Mouse (Mus musculus) kidney, embryonic 16.5 days (tissue): ENCODE measurements around the gene Wbp2nl. TPM values are rescaled to one million over a fixed set of nuclear protein-coding genes. Genes with fewer than 3 reads are reported as not detected.

ENCODE experiments used
- ATAC-seq: fragments of 200-750 bp; cut with Nextera tagmentation; 2 replicates; pipeline ENCODE4 v1.8.0; 2017; ENCODE audit warnings: moderate TSS enrichment; ENCODE audit not compliant: low FRiP score, low TSS enrichment
- H3K27ac ChIP-seq: fragments of 300-500 bp; sonication (generic); 2 replicates; pipeline ENCODE4 v1.5.1; 2014; ENCODE audit warnings: low read length
- H3K27me3 ChIP-seq: fragments of 300-500 bp; sonication (generic); 2 replicates; pipeline ENCODE4 v1.6.1; 2014; ENCODE audit warnings: low read length, control low read depth, mixed read lengths; ENCODE audit not compliant: insufficient read depth
- H3K36me3 ChIP-seq: fragments of 300-500 bp; sonication (generic); 2 replicates; pipeline ENCODE4 v1.6.1; 2014; ENCODE audit warnings: low read length, control low read depth, mixed read lengths; ENCODE audit not compliant: insufficient read depth
- H3K4me1 ChIP-seq: fragments of 300-500 bp; sonication (generic); 2 replicates; pipeline ENCODE4 v1.6.1; 2014; ENCODE audit warnings: low read length, control low read depth, mixed read lengths; ENCODE audit not compliant: insufficient read depth
- H3K4me2 ChIP-seq: fragments of 300-500 bp; sonication (generic); replicated peaks from 2 replicates; pipeline ENCODE4 v1.6.1; 2014; ENCODE audit warnings: low read depth, low read length
- H3K4me3 ChIP-seq: fragments of 300-500 bp; sonication (generic); 2 replicates; pipeline ENCODE4 v1.5.1; 2014; ENCODE audit warnings: mild to moderate bottlenecking, low read length
- H3K9ac ChIP-seq: fragments of 300-500 bp; sonication (generic); replicated peaks from 2 replicates; pipeline ENCODE4 v1.6.1; 2014; ENCODE audit warnings: low read length
- H3K9me3 ChIP-seq: fragments of 300-500 bp; sonication (generic); 2 replicates; pipeline ENCODE4 v1.6.1; 2016; ENCODE audit warnings: low read length, control low read depth
- WGBS: fragments of 180-500 bp; shearing (Covaris S2); extraction: QIAGEN DNeasy Blood & Tissue Kit; methylation state at CpG from one replicate; pipeline ENCODE4 v1.1.7; 2014; 5-methylcytosine and 5-hydroxymethylcytosine counted together
- polyA plus RNA-seq: library from polyadenylated mRNA; unstranded; fragments of >200 nt; fragmentation: Nextera tagmentation; extraction: Ambion mirVana; gene quantifications from 2 replicates; pipeline ENCODE4 v1.2.1, GENCODE M21; 2015

The Wbp2nl gene
- polyA plus RNA-seq, 1 experiment from 2014 or later = 0.61 TPM

- WGBS = 88% methylated on average over 6 of the region's 6 CpGs
- ATAC-seq = no peak
- Histone ChIP-seq H3K27ac (no peak overlapping the region), H3K9me3 (no peaks in the 10 kb centered on the region), H3K4me2 (no peak overlapping the region), H3K36me3 (no peaks in the 10 kb centered on the region), H3K27me3 (peaks cover 45% of the 10 kb centered on the region), H3K9ac (no peak overlapping the region), H3K4me1 (peaks cover 16% of the 10 kb centered on the region), H3K4me3 (no peak overlapping the region)
Observed at GRCm38 (mm10) chr15:82272295-82272694, 26.5 kb upstream of the Wbp2nl start.

GRCm38 (mm10) chr15:82274593-82274926, 24.2 kb upstream of the Wbp2nl start, which contains the start of gene Sept3:
Gene Sept3, plus strand, starts transcription at chr15:82274893.
- ATAC-seq = no peak
- peaks cover 45% of the 10 kb centered on the region for H3K27me3 ChIP-seq
- WGBS = 32% methylated on average over 6 of the region's 6 CpGs
- H3K4me1 ChIP-seq = peaks cover 16% of the 10 kb centered on the region
- H3K9me3 ChIP-seq = no peaks in the 10 kb centered on the region
- H3K9ac ChIP-seq = peak within 1 kb of the TSS; percentile 72
- no peak within 1 kb of the TSS for H3K27ac ChIP-seq
- H3K4me3 ChIP-seq = peak within 1 kb of the TSS; percentile 63
- H3K36me3 ChIP-seq = no peaks in the 10 kb centered on the region
- H3K4me2 ChIP-seq = peak within 1 kb of the TSS; percentile 98

GRCm38 (mm10) chr15:82274927-82275901, 23.5 kb upstream of the Wbp2nl start:
- Histone ChIP-seq H3K36me3 (no peaks in the 10 kb centered on the region), H3K4me3 (peak overlapping the region; percentile 63), H3K27me3 (peaks cover 45% of the 10 kb centered on the region), H3K9me3 (no peaks in the 10 kb centered on the region), H3K27ac (no peak overlapping the region), H3K4me1 (peaks cover 16% of the 10 kb centered on the region), H3K9ac (peak overlapping the region; percentile 72), H3K4me2 (peak overlapping the region; percentile 98)
- ATAC-seq = peak; percentile 66
- under 1% methylated on average over 67 of the region's 86 CpGs for WGBS

- ATAC-seq = no peak
- Histone ChIP-seq H3K27me3 (peaks cover 33% of the 10 kb centered on the region), H3K36me3 (no peaks in the 10 kb centered on the region)
Observed at GRCm38 (mm10) chr15:82277591-82277990, 21.2 kb upstream of the Wbp2nl start.

GRCm38 (mm10) chr15:82280638-82281037, 18.1 kb upstream of the Wbp2nl start:
- WGBS = 86% methylated on average over 4 of the region's 4 CpGs
- Histone ChIP-seq H3K27me3 (peaks cover 8% of the 10 kb centered on the region; the same call in 1 of the 2 replicates), H3K9me3 (no peaks in the 10 kb centered on the region), H3K36me3 (no peaks in the 10 kb centered on the region), H3K4me1 (peaks cover 6% of the 10 kb centered on the region), H3K4me3 (no peak overlapping the region), H3K9ac (no peak overlapping the region), H3K27ac (no peak overlapping the region), H3K4me2 (no peak overlapping the region)
- no peak for ATAC-seq

More at GRCm38 (mm10) chr15:82277591-82277990, 21.2 kb upstream of the Wbp2nl start:
- Histone ChIP-seq H3K27ac (no peak overlapping the region), H3K9me3 (no peaks in the 10 kb centered on the region), H3K9ac (no peak overlapping the region), H3K4me3 (no peak overlapping the region), H3K4me1 (peaks cover 16% of the 10 kb centered on the region), H3K4me2 (no peak overlapping the region)
- 73% methylated on average over 5 of the region's 5 CpGs for WGBS

- Histone ChIP-seq H3K9me3 (no peaks in the 10 kb centered on the region), H3K27ac (no peak overlapping the region), H3K4me2 (no peak overlapping the region), H3K4me1 (no peaks in the 10 kb centered on the region), H3K9ac (no peak overlapping the region), H3K4me3 (no peak overlapping the region), H3K36me3 (no peaks in the 10 kb centered on the region), H3K27me3 (no peaks in the 10 kb centered on the region)
- 66% methylated on average over 12 of the region's 12 CpGs for WGBS
- ATAC-seq = no peak
Observed at GRCm38 (mm10) chr15:82286157-82286556, 12.6 kb upstream of the Wbp2nl start.

- Histone ChIP-seq H3K4me1 (peaks cover 17% of the 10 kb centered on the region), H3K27ac (no peak overlapping the region), H3K9ac (no peak overlapping the region), H3K4me2 (no peak overlapping the region), H3K4me3 (no peak overlapping the region), H3K36me3 (no peaks in the 10 kb centered on the region), H3K27me3 (no peaks in the 10 kb centered on the region), H3K9me3 (no peaks in the 10 kb centered on the region)
- WGBS = 70% methylated on average over 7 of the region's 7 CpGs
- ATAC-seq = no peak
Observed at GRCm38 (mm10) chr15:82290252-82290651, 8.5 kb upstream of the Wbp2nl start.

- H3K9me3 ChIP-seq = no peaks in the 10 kb centered on the region
- ATAC-seq = peak; percentile 25
- H3K27ac ChIP-seq = no peak overlapping the region
- H3K36me3 ChIP-seq = no peaks in the 10 kb centered on the region
- H3K4me2 ChIP-seq = peak overlapping the region; percentile 38
- H3K4me1 ChIP-seq = peaks cover 17% of the 10 kb centered on the region
- 19% methylated on average over 5 of the region's 5 CpGs for WGBS
- no peak overlapping the region for H3K4me3 ChIP-seq
- no peaks in the 10 kb centered on the region for H3K27me3 ChIP-seq
- H3K9ac ChIP-seq = no peak overlapping the region
Observed at GRCm38 (mm10) chr15:82292851-82293250, 5.9 kb upstream of the Wbp2nl start.

GRCm38 (mm10) chr15:82293271-82293711, 5.5 kb upstream of the Wbp2nl start:
- Histone ChIP-seq H3K36me3 (no peaks in the 10 kb centered on the region), H3K4me2 (peak overlapping the region; percentile 38), H3K27me3 (no peaks in the 10 kb centered on the region), H3K9me3 (no peaks in the 10 kb centered on the region), H3K4me3 (no peak overlapping the region), H3K4me1 (peaks cover 17% of the 10 kb centered on the region), H3K27ac (no peak overlapping the region), H3K9ac (no peak overlapping the region)
- ATAC-seq = peak; percentile 84
- 5% methylated on average over 7 of the region's 7 CpGs for WGBS

GRCm38 (mm10) chr15:82294059-82294458, 4.7 kb upstream of the Wbp2nl start:
- Histone ChIP-seq H3K4me3 (no peak overlapping the region), H3K9ac (0 out of 2 replicates have a peak overlapping the region, but pooled peaks have one; percentile 23), H3K36me3 (no peaks in the 10 kb centered on the region), H3K4me1 (peaks cover 17% of the 10 kb centered on the region), H3K4me2 (no peak overlapping the region), H3K27ac (no peak overlapping the region), H3K9me3 (no peaks in the 10 kb centered on the region), H3K27me3 (no peaks in the 10 kb centered on the region)
- ATAC-seq = no peak
- WGBS = 46% methylated on average over 8 of the region's 8 CpGs
